Mouse (Mus musculus): ENCODE results near the gene Nit1.

DNA sequence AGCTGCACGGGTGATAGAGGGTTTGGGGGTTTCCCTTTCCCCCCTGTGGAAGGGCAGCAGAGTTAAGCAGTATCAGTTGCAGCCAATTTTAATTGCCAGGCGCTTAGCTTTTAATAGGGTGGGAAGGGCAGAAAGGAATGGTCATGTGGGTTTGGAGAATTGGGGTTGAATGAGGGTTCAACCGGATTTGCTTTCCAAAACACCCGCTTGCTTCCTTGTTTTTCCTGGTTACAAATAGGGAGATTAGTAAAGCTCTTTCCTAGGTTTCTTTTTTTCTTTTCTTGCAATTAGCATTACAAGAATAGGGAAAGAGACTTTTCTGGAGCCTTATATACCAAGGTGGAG is 15.3 kb downstream of the Nit1 start:
- no peak for TF ChIP-seq HCFC1 (IDR thresholded peaks at IDR 0.05; ENCODE audit: borderline replicate concordance, insufficient read depth, low read length)
- no peak for TF ChIP-seq MAFK (IDR thresholded peaks at IDR 0.05; ENCODE audit: insufficient read depth, low read depth, low read length)

All from ES-E14 (cell line).